Mouse (Mus musculus) liver, embryonic 15.5 days (tissue): ENCODE measurements around the gene Gbp5. TPM values are rescaled to one million over a fixed set of nuclear protein-coding genes. Genes with fewer than 3 reads are reported as not detected.

ENCODE experiments used
- polyA plus RNA-seq: library from polyadenylated mRNA; unstranded; fragments of >200 nt; fragmentation: Nextera tagmentation; extraction: Ambion mirVana; gene quantifications from 2 replicates; pipeline ENCODE4 v1.2.1, GENCODE M21; 2015

Gbp5 gene
- polyA plus RNA-seq, 1 experiment from 2014 or later = 0.07 TPM

Other genes with a start within 250 kb of the Gbp5 start
- 11.9 and 12.3 TPM in 2 replicates for gene Pdlim5, start 98.3 kb upstream of the Gbp5 start, polyA plus RNA-seq
- gene Gbp7, start 36.4 kb downstream of the Gbp5 start, polyA plus RNA-seq = 3.4 and 3.7 TPM in 2 replicates
- 1.5 and 1.6 TPM in 2 replicates for gene Gbp3, start 66.0 kb downstream of the Gbp5 start, polyA plus RNA-seq
- 0.02 TPM in 1 of 2 replicates, not detected in the other for gene Gbp2b, start 100.9 kb downstream of the Gbp5 start, polyA plus RNA-seq
- gene Gbp2, start 126.6 kb downstream of the Gbp5 start, polyA plus RNA-seq = 2.3 and 2.7 TPM in 2 replicates
- 12.7 and 13.7 TPM in 2 replicates for gene Kyat3, start 207.1 kb downstream of the Gbp5 start, polyA plus RNA-seq